Mouse (Mus musculus) kidney, adult 2 months (tissue): Measurements from ENCODE around the gene Poldip3. TPM values are rescaled to one million over a fixed set of nuclear protein-coding genes. Genes with fewer than 3 reads are reported as not detected.

Source experiments
- DNase-seq: peaks from one replicate; pipeline ENCODE4 v3.0.0; 2021
- H3K27ac ChIP-seq: fragments of 200-500 bp; 2 replicates; pipeline ENCODE4 v1.5.1; 2012; ENCODE audit warnings: low read depth, low read length, control low read depth, inconsistent platforms; ENCODE audit not compliant: insufficient read depth
- H3K27me3 ChIP-seq: fragments of 200-500 bp; replicated peaks from 2 replicates; pipeline ENCODE4 v1.6.1; 2012; ENCODE audit warnings: mild to moderate bottlenecking, moderate library complexity, low read length, inconsistent platforms; ENCODE audit not compliant: control insufficient read depth, insufficient read depth
- H3K36me3 ChIP-seq: fragments of 200-500 bp; 2 replicates; pipeline ENCODE4 v1.6.1; 2012; ENCODE audit warnings: mild to moderate bottlenecking, moderate library complexity, low read length, inconsistent platforms; ENCODE audit not compliant: control insufficient read depth, insufficient read depth
- H3K4me1 ChIP-seq: fragments of 200-500 bp; 2 replicates; pipeline ENCODE4 v1.6.1; 2011; ENCODE audit warnings: low read length; ENCODE audit not compliant: control insufficient read depth, insufficient read depth
- H3K4me3 ChIP-seq: fragments of 200-500 bp; 2 replicates; pipeline ENCODE4 v1.5.1; 2011; ENCODE audit warnings: mild to moderate bottlenecking, low read depth, low read length, control low read depth; ENCODE audit not compliant: insufficient read depth
- CTCF ChIP-seq: fragments of 200-500 bp; conservative IDR thresholded peaks from 2 replicates; pipeline ENCODE4 v1.5.1; 2011; ENCODE audit warnings: low read depth, mild to moderate bottlenecking, control low read depth, low read length, moderate library complexity, mixed read lengths; ENCODE audit not compliant: insufficient read depth, insufficient read length
- POLR2A ChIP-seq: fragments of 200-500 bp; IDR thresholded peaks from one replicate; pipeline ENCODE4 v1.6.1; 2011; ENCODE audit warnings: low read depth, low read length, control low read depth
- WGBS: fragments of 180-500 bp; shearing (Covaris S2); methylation state at CpG from one replicate; pipeline ENCODE4 v1.1.7; 2018; 5-methylcytosine and 5-hydroxymethylcytosine counted together
- polyA plus RNA-seq: library from polyadenylated mRNA; depleted of rRNA; stranded (reverse); fragments of >200 nt; gene quantifications from 2 replicates; pipeline ENCODE4 v1.2.3, GENCODE M21; 2012

The Poldip3 gene
- polyA plus RNA-seq, 1 experiment, result 47.2 TPM

DNA sequence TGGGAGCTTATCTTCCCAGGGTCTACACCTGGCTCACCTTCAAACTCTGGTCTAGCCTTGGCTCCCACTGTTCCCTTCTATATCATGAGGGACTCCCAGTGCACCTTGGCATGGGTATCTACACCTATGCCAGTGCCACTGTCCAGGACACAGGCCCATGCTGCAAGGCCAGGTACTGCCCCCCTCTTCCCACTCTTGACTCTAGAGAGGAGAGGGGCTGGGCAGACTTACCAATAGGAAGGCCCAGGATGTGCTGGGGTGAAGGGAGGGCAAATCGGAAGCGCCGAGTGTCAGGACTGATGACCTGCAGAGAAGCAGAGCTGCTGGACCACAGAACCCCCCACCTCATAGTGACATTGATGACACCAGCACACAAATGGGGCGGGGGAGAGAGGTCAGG is 12.8 kb upstream of the Poldip3 start:
- no peaks in the 10 kb centered on the region for H3K27me3 ChIP-seq
- H3K4me3 ChIP-seq, result no peak overlapping the region
- no peak for DNase-seq
- no peak for TF ChIP-seq POLR2A
- no peak for TF ChIP-seq CTCF
- 0 out of 2 replicates have a peak, but pooled peaks cover 4% of the 10 kb centered on the region for H3K4me1 ChIP-seq
- no peak overlapping the region for H3K27ac ChIP-seq
- WGBS, result 95% methylated on average over 4 of the region's 4 CpGs
- 0 out of 2 replicates have a peak, but pooled peaks cover 3% of the 10 kb centered on the region for H3K36me3 ChIP-seq

- no peak for DNase-seq
- no peak overlapping the region for H3K27ac ChIP-seq
- no peak overlapping the region for H3K4me3 ChIP-seq
- TF ChIP-seq CTCF (no peak), POLR2A (no peak)
- no peaks in the 10 kb centered on the region for H3K27me3 ChIP-seq
- no peaks in the 10 kb centered on the region for H3K4me1 ChIP-seq
- 79% methylated on average over 10 of the region's 10 CpGs for WGBS
- 0 out of 2 replicates have a peak, but pooled peaks cover 3% of the 10 kb centered on the region for H3K36me3 ChIP-seq
Measured at GRCm38 (mm10) chr15:83161062-83161748, 12.0 kb upstream of the Poldip3 start.

DNA sequence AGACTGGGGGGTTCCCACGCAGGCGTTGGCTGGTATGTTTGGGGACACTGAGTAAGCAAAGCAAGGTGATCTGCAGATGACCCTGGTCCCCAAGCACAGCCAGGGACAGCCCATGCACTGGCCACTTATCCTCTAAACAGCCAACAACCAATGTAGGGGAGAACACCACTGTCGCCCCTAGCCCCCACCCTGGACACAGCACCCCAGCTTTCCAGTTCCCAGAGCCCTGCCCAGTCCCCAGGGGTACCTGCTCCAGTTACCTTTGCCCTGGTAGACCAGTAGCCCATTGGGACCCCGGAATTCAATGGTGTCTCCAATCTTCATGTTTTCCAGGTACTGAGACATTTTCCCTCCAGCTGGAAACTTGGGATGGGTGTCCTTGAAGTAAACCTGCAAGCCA is 11.4 kb upstream of the Poldip3 start:
- Histone ChIP-seq H3K36me3 (0 out of 2 replicates have a peak, but pooled peaks cover 3% of the 10 kb centered on the region), H3K27ac (no peak overlapping the region), H3K27me3 (no peaks in the 10 kb centered on the region), H3K4me1 (no peaks in the 10 kb centered on the region), H3K4me3 (no peak overlapping the region)
- TF ChIP-seq CTCF (no peak), POLR2A (no peak)
- 99% methylated on average over 4 of the region's 4 CpGs for WGBS
- no peak for DNase-seq

DNA sequence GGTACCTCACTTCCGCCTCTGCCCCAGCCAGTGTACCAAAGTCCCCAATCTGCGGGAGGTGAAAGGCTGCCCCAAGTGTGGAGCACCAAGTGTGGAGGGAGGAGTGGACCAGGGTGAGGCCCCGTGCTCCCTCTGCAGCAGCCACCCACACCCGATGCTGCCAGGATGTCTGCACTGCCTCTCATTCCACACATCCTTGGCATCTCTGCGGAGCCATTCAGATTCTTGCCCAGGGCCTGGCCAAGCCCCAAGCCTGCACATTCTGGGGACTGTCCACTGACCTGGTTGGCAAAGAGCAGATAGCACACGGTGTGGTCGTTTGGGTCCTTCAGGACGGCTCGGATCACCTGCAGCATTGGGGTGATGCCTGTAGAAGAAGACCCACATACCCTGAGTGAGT is 10.6 kb upstream of the Poldip3 start:
- TF ChIP-seq POLR2A (no peak), CTCF (no peak)
- 96% methylated on average over 9 of the region's 9 CpGs for WGBS
- no peaks in the 10 kb centered on the region for H3K27me3 ChIP-seq
- no peak overlapping the region for H3K4me3 ChIP-seq
- no peak for DNase-seq
- no peaks in the 10 kb centered on the region for H3K4me1 ChIP-seq
- H3K36me3 ChIP-seq, result 0 out of 2 replicates have a peak, but pooled peaks cover 3% of the 10 kb centered on the region
- no peak overlapping the region for H3K27ac ChIP-seq

GRCm38 (mm10) chr15:83158587-83159160 is 9.5 kb upstream of the Poldip3 start:
- 0 out of 2 replicates have a peak, but pooled peaks cover 3% of the 10 kb centered on the region for H3K36me3 ChIP-seq
- no peaks in the 10 kb centered on the region for H3K4me1 ChIP-seq
- no peak overlapping the region for H3K27ac ChIP-seq
- H3K27me3 ChIP-seq, result no peaks in the 10 kb centered on the region
- no peak for TF ChIP-seq POLR2A
- no peak for TF ChIP-seq CTCF
- 91% methylated on average over 7 of the region's 7 CpGs for WGBS
- no peak overlapping the region for H3K4me3 ChIP-seq
- DNase-seq, result no peak

DNA sequence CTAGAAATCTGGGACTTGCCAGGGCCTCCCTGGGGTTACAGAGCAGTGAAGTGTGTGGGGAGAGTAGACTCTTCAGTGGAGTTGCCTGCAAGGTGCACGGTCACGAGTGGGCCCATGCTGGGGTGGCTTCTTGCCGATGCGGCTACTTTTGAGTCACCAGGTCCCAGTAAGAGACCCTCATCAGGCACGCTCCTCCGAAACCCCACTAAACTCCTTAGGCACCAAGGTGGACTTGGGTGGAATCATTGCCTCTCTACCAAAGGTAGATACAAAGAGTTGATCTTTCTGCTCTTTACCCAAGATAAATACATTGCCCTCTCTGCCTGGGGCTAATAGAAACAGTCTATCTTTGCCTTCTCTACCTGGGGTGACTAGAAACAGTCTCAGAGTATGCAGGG is 8.5 kb upstream of the Poldip3 start:
- WGBS, result 97% methylated on average over 6 of the region's 6 CpGs
- Histone ChIP-seq H3K27ac (no peak overlapping the region), H3K36me3 (0 out of 2 replicates have a peak, but pooled peaks cover 3% of the 10 kb centered on the region), H3K4me3 (no peak overlapping the region), H3K27me3 (no peaks in the 10 kb centered on the region), H3K4me1 (no peaks in the 10 kb centered on the region)
- DNase-seq, result no peak
- TF ChIP-seq POLR2A (no peak), CTCF (no peak)

DNA sequence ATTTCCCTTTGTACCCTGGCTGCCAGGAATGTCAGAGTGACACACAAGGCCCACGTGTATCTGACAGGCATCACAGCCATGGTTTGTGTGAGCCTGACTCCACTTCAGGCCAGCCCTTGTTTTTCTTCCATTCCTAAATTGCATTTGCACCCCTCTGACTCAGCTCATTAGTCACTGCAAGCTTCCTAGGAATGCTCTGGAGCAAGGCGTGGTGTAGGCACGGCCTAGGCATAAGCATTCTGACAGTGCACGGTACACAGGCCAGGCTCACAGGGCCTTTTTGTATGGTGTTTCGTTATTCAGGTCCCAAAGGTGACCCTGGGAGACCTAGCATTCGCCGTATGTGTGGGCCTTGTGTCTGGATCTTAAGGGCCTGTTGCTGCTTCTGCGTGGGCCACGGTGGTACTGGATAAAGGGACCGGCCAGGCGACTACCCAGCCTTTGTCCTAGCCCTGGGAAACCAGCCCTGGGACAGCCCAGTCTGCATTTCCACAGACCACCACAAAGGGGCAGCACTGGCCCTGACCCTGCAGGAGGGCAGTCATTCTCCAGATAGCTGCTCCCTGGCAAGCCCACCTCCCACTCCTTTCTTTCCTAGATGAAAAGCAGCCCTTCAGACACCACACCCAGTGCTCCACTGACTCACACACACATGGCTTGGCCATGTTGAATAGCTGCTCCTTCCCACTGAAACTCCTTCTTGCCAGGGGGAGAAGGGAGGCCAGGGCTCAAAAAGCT is 7.9 kb upstream of the Poldip3 start:
- no peak overlapping the region for H3K27ac ChIP-seq

More for the DNA sequence above, 7.9 kb upstream of the Poldip3 start:
- Histone ChIP-seq H3K4me1 (no peaks in the 10 kb centered on the region), H3K36me3 (0 out of 2 replicates have a peak, but pooled peaks cover 3% of the 10 kb centered on the region), H3K4me3 (no peak overlapping the region), H3K27me3 (no peaks in the 10 kb centered on the region)
- WGBS, result 71% methylated on average over 11 of the region's 11 CpGs
- peak; percentile 63 for DNase-seq
- TF ChIP-seq CTCF, result peak; percentile 83
- TF ChIP-seq POLR2A, result no peak
